Mouse (Mus musculus) embryonic facial prominence, embryonic 12.5 days (tissue): Measurements from ENCODE around the gene Tmem150c. TPM values are rescaled to one million over a fixed set of nuclear protein-coding genes. Genes with fewer than 3 reads are reported as not detected.

ENCODE experiments used
- ATAC-seq: fragments of 200-750 bp; cut with Nextera tagmentation; 2 replicates; pipeline ENCODE4 v1.8.0; 2017; ENCODE audit not compliant: insufficient number of reproducible peaks, insufficient read depth, low FRiP score, low TSS enrichment
- H3K27ac ChIP-seq: fragments of 300-500 bp; sonication (generic); 2 replicates; pipeline ENCODE4 v1.5.1; 2016; ENCODE audit warnings: mild to moderate bottlenecking
- H3K27me3 ChIP-seq: fragments of 300-500 bp; sonication (generic); 2 replicates; pipeline ENCODE4 v1.6.1; 2016; ENCODE audit warnings: mild to moderate bottlenecking, moderate library complexity
- H3K36me3 ChIP-seq: fragments of 300-500 bp; sonication (generic); 2 replicates; pipeline ENCODE4 v1.6.1; 2016; ENCODE audit warnings: mild to moderate bottlenecking
- H3K4me1 ChIP-seq: fragments of 300-500 bp; sonication (generic); 2 replicates; pipeline ENCODE4 v1.6.1; 2016
- H3K4me2 ChIP-seq: fragments of 300-500 bp; sonication (generic); replicated peaks from 2 replicates; pipeline ENCODE4 v1.6.1; 2016; ENCODE audit warnings: mild to moderate bottlenecking, moderate library complexity
- H3K4me3 ChIP-seq: fragments of 300-500 bp; sonication (generic); 2 replicates; pipeline ENCODE4 v1.5.1; 2016; ENCODE audit warnings: mild to moderate bottlenecking
- H3K9ac ChIP-seq: fragments of 300-500 bp; sonication (generic); 2 replicates; pipeline ENCODE4 v1.6.1; 2016; ENCODE audit warnings: mild to moderate bottlenecking, moderate library complexity
- H3K9me3 ChIP-seq: fragments of 300-500 bp; sonication (generic); 2 replicates; pipeline ENCODE4 v1.6.1; 2016; ENCODE audit warnings: mild to moderate bottlenecking, moderate library complexity
- WGBS: fragments of 180-500 bp; shearing (Covaris S2); methylation state at CpG from one replicate; pipeline ENCODE4 v1.1.7; 2016; 5-methylcytosine and 5-hydroxymethylcytosine counted together
- polyA plus RNA-seq: library from polyadenylated mRNA; unstranded; fragments of >200 nt; fragmentation: Nextera tagmentation; extraction: Ambion mirVana; gene quantifications from 2 replicates; pipeline ENCODE4 v1.2.1, GENCODE M21; 2016

The Tmem150c gene
- polyA plus RNA-seq, 1 experiment from 2014 or later, result 1.9 TPM

- H3K27me3 ChIP-seq, result no peaks in the 10 kb centered on the region
- H3K9ac ChIP-seq, result no peak overlapping the region
- 0 out of 2 replicates have a peak, but pooled peaks cover 9% of the 10 kb centered on the region for H3K36me3 ChIP-seq
- H3K4me3 ChIP-seq, result no peak overlapping the region
- no peaks in the 10 kb centered on the region for H3K9me3 ChIP-seq
- no peak for ATAC-seq
- H3K27ac ChIP-seq, result no peak overlapping the region
- WGBS, result 65% methylated on average over 8 of the region's 8 CpGs
- H3K4me2 ChIP-seq, result no peak overlapping the region
- peaks cover 16% of the 10 kb centered on the region; the same call in 1 of the 2 replicates for H3K4me1 ChIP-seq
These were observed 112.4 kb downstream of the Tmem150c start for GRCm38 (mm10) chr5:100047143-100047640.

- H3K4me3 ChIP-seq, result no peak overlapping the region
- H3K36me3 ChIP-seq, result 0 out of 2 replicates have a peak, but pooled peaks cover 6% of the 10 kb centered on the region
- 76% methylated on average over 3 of the region's 3 CpGs for WGBS
- no peak overlapping the region for H3K9ac ChIP-seq
- no peaks in the 10 kb centered on the region for H3K27me3 ChIP-seq
- H3K4me2 ChIP-seq, result no peak overlapping the region
- ATAC-seq, result no peak
- peaks cover 24% of the 10 kb centered on the region; the same call in 1 of the 2 replicates for H3K4me1 ChIP-seq
- no peak overlapping the region for H3K27ac ChIP-seq
- H3K9me3 ChIP-seq, result no peaks in the 10 kb centered on the region
These were observed 113.5 kb downstream of the Tmem150c start for GRCm38 (mm10) chr5:100046096-100046495.

GRCm38 (mm10) chr5:100044621-100045020 is 115.0 kb downstream of the Tmem150c start:
- 78% methylated on average over 5 of the region's 5 CpGs for WGBS

GRCm38 (mm10) chr5:100044030-100044429 is 115.6 kb downstream of the Tmem150c start:
- H3K9ac ChIP-seq, result no peak overlapping the region
- no peaks in the 10 kb centered on the region for H3K27me3 ChIP-seq
- 0 out of 2 replicates have a peak, but pooled peaks cover 6% of the 10 kb centered on the region for H3K36me3 ChIP-seq
- no peak overlapping the region for H3K27ac ChIP-seq
- ATAC-seq, result no peak
- no peaks in the 10 kb centered on the region for H3K9me3 ChIP-seq
- H3K4me2 ChIP-seq, result no peak overlapping the region
- H3K4me1 ChIP-seq, result peaks cover 24% of the 10 kb centered on the region; the same call in 1 of the 2 replicates
- 82% methylated on average over 4 of the region's 4 CpGs for WGBS
- no peak overlapping the region for H3K4me3 ChIP-seq

More at GRCm38 (mm10) chr5:100044621-100045020, 115.0 kb downstream of the Tmem150c start:
- Histone ChIP-seq H3K9me3 (no peaks in the 10 kb centered on the region), H3K9ac (no peak overlapping the region), H3K4me1 (peaks cover 24% of the 10 kb centered on the region; the same call in 1 of the 2 replicates), H3K4me2 (no peak overlapping the region), H3K27ac (no peak overlapping the region), H3K36me3 (0 out of 2 replicates have a peak, but pooled peaks cover 6% of the 10 kb centered on the region), H3K27me3 (no peaks in the 10 kb centered on the region), H3K4me3 (no peak overlapping the region)
- ATAC-seq, result no peak

- H3K4me1 ChIP-seq, result peaks cover 24% of the 10 kb centered on the region; the same call in 1 of the 2 replicates
- no peak overlapping the region for H3K27ac ChIP-seq
- H3K27me3 ChIP-seq, result no peaks in the 10 kb centered on the region
- no peak overlapping the region for H3K9ac ChIP-seq
- H3K36me3 ChIP-seq, result 0 out of 2 replicates have a peak, but pooled peaks cover 6% of the 10 kb centered on the region
- H3K4me3 ChIP-seq, result no peak overlapping the region
- no peak for ATAC-seq
- WGBS, result 91% methylated on average over 5 of the region's 5 CpGs
- H3K4me2 ChIP-seq, result no peak overlapping the region
- H3K9me3 ChIP-seq, result no peaks in the 10 kb centered on the region
These were observed 116.2 kb downstream of the Tmem150c start for GRCm38 (mm10) chr5:100043361-100043760.

GRCm38 (mm10) chr5:100042467-100042866 is 117.1 kb downstream of the Tmem150c start:
- H3K9ac ChIP-seq, result no peak overlapping the region
- no peaks in the 10 kb centered on the region for H3K27me3 ChIP-seq
- no peak overlapping the region for H3K4me2 ChIP-seq
- no peaks in the 10 kb centered on the region for H3K9me3 ChIP-seq
- H3K4me1 ChIP-seq, result peaks cover 17% of the 10 kb centered on the region; the same call in 1 of the 2 replicates
- H3K36me3 ChIP-seq, result 0 out of 2 replicates have a peak, but pooled peaks cover 6% of the 10 kb centered on the region
- no peak overlapping the region for H3K27ac ChIP-seq
- 92% methylated on average over 8 of the region's 8 CpGs for WGBS
- ATAC-seq, result no peak
- no peak overlapping the region for H3K4me3 ChIP-seq

- H3K4me1 ChIP-seq, result peaks cover 19% of the 10 kb centered on the region; the same call in 1 of the 2 replicates
- no peak overlapping the region for H3K9ac ChIP-seq
- no peak overlapping the region for H3K27ac ChIP-seq
- peaks cover 14% of the 10 kb centered on the region for H3K36me3 ChIP-seq
- peak overlapping the region; percentile 74 for H3K4me2 ChIP-seq
- no peak overlapping the region for H3K4me3 ChIP-seq
- ATAC-seq, result no peak
- no peaks in the 10 kb centered on the region for H3K9me3 ChIP-seq
- 74% methylated on average over 4 of the region's 4 CpGs for WGBS
- H3K27me3 ChIP-seq, result no peaks in the 10 kb centered on the region
These were observed 118.3 kb downstream of the Tmem150c start for GRCm38 (mm10) chr5:100041272-100041671.

- H3K4me2 ChIP-seq, result peak overlapping the region; percentile 74
- peak overlapping the region; percentile 99 for H3K27ac ChIP-seq
- no peaks in the 10 kb centered on the region for H3K27me3 ChIP-seq
- WGBS, result under 1% methylated on average over 19 of the region's 19 CpGs
- H3K9ac ChIP-seq, result peak overlapping the region; percentile 94
- ATAC-seq, result no peak
- H3K36me3 ChIP-seq, result peaks cover 22% of the 10 kb centered on the region
- peaks cover 18% of the 10 kb centered on the region; the same call in 1 of the 2 replicates for H3K4me1 ChIP-seq
- peak overlapping the region; percentile 84 for H3K4me3 ChIP-seq
- no peaks in the 10 kb centered on the region for H3K9me3 ChIP-seq
These were observed 119.3 kb downstream of the Tmem150c start for GRCm38 (mm10) chr5:100040281-100040784.

- Histone ChIP-seq H3K4me2 (peak within 1 kb of the TSS; percentile 84), H3K9ac (peak within 1 kb of the TSS; percentile 94), H3K4me1 (peaks cover 22% of the 10 kb centered on the region), H3K27me3 (no peaks in the 10 kb centered on the region), H3K9me3 (no peaks in the 10 kb centered on the region), H3K27ac (peak within 1 kb of the TSS; percentile 99), H3K36me3 (peaks cover 27% of the 10 kb centered on the region), H3K4me3 (peak within 1 kb of the TSS; percentile 84)
- WGBS, result under 1% methylated on average over 57 of the region's 57 CpGs
- peak; percentile 88 for ATAC-seq
These were observed 119.9 kb downstream of the Tmem150c start, which contains the start of the genes Hnrnpdl and Enoph1 for GRCm38 (mm10) chr5:100039602-100040142. Gene Hnrnpdl, minus strand, starts transcription at chr5:100039664. Gene Enoph1, plus strand, starts transcription at chr5:100039985.

- Histone ChIP-seq H3K27ac (peak overlapping the region; percentile 99), H3K36me3 (peaks cover 34% of the 10 kb centered on the region)
- under 1% methylated on average over 106 of the region's 113 CpGs for WGBS
These were observed 120.7 kb downstream of the Tmem150c start for GRCm38 (mm10) chr5:100038714-100039601.

More at GRCm38 (mm10) chr5:100038714-100039601, 120.7 kb downstream of the Tmem150c start:
- ATAC-seq, result peak; percentile 57
- Histone ChIP-seq H3K4me3 (peak overlapping the region; percentile 84), H3K27me3 (no peaks in the 10 kb centered on the region), H3K9ac (peak overlapping the region; percentile 94), H3K4me2 (peak overlapping the region; percentile 84), H3K4me1 (peaks cover 22% of the 10 kb centered on the region), H3K9me3 (no peaks in the 10 kb centered on the region)
